In the genomic region with DNA sequence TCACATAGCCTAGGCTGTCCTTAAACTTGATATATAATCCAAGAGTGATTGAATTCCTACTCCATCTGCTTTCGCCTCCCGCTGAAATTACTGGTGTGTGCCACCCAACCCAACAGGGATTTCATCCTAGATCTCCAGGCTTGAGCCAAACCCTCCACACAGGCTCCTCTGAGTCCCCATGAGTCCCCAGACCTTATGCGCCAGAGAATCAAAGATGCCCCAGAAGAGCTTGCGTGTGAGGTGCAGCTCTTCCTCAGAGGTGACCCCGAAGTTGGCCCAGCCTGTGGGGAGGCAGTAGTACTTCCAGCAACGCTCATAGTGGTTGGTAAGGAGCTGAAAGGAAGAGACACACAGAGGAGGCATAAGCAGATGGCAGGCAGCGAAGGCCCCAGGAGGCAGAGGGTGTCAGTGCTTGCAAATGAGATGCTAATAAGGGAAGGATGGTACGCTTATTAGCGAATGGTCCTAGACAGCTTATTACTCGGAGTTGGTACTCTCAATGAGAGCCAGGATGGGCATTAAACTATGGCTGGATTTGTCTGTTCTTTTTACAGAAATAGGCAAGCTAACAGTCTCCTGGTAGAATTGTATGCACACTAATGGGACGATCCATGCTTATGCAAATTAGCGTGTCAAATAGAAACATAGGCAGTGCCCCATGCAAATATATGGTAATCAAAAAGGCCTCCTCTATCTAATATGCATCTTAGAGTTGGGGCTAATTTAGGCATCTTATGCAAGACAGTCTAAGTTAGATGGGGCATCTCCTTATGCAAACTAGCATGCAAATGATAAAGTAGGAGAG, we compare ENCODE assay signal across 12 mouse cellular contexts. TPM values are rescaled to one million over a fixed set of nuclear protein-coding genes. Genes with fewer than 3 reads are reported as not detected.
DNase-seq lines count a peak whose midpoint lies in the region; ATAC-seq and TF ChIP-seq lines count a peak whose summit lies in the region.
"Had no signal": no experiment of that assay in that cellular context is flagged by ENCODE, and none has a peak within 500 bp of the region (broad histone marks: within the 10 kb centered on the region; RNA-seq: fewer than 3 reads in every experiment).

No protein-coding gene starts in this region.

- H3K4me2 ChIP-seq in forebrain, embryonic 11.5 days (ENCODE audit: low read depth, low read length, severe bottlenecking) = peak overlapping the region; percentile 78; the same call in 1 of the 2 replicates
- H3K4me2 ChIP-seq in hindbrain, postnatal 0 days (ENCODE audit: low read depth, low read length) = peak overlapping the region; percentile 63
- peak overlapping the region; percentile 57; the same call in 1 of the 2 replicates for H3K4me2 ChIP-seq in midbrain, postnatal 0 days (ENCODE audit: low read depth, low read length, poor library complexity, severe bottlenecking)

- H3K36me3 ChIP-seq in forebrain, embryonic 11.5 days (ENCODE audit: control insufficient read depth, insufficient read depth, low read length) = no peaks in the 10 kb centered on the region
- H3K36me3 ChIP-seq in hindbrain, postnatal 0 days (ENCODE audit: insufficient read depth, low read length) = no peaks in the 10 kb centered on the region
- no peaks in the 10 kb centered on the region for H3K36me3 ChIP-seq in midbrain, postnatal 0 days (ENCODE audit: insufficient read depth, low read length)

- peak; percentile 79 for ATAC-seq in forebrain, embryonic 11.5 days (replicated peaks; ENCODE audit: low FRiP score)
- ATAC-seq in hindbrain, postnatal 0 days = no peak; the same call in 1 of the 2 replicates
- ATAC-seq in midbrain, postnatal 0 days (ENCODE audit: low FRiP score) = peak; percentile 14; the same call in 1 of the 2 replicates
- ATAC-seq: CD4-positive, CD25-positive, alpha-beta regulatory T cell, adult 4 months had no signal

- H3K9ac ChIP-seq in forebrain, embryonic 11.5 days (ENCODE audit: low read length) = no peak overlapping the region
- no peak overlapping the region for H3K9ac ChIP-seq in hindbrain, postnatal 0 days (replicated peaks; ENCODE audit: low read length)
- H3K9ac ChIP-seq in midbrain, postnatal 0 days (replicated peaks; ENCODE audit: low read length, poor library complexity, severe bottlenecking) = 0 out of 2 replicates have a peak overlapping the region, but pooled peaks have one; percentile 52
- H3K9ac ChIP-seq: liver, embryonic 14.5 days had no signal

- H3K4me1 ChIP-seq in forebrain, embryonic 11.5 days (replicated peaks; ENCODE audit: control insufficient read depth, insufficient read depth, low read length) = peaks cover 7% of the 10 kb centered on the region; the same call in 1 of the 2 replicates
- H3K4me1 ChIP-seq in hindbrain, postnatal 0 days (ENCODE audit: insufficient read depth, low read length) = 0 out of 2 replicates have a peak, but pooled peaks cover 5% of the 10 kb centered on the region
- H3K4me1 ChIP-seq in midbrain, postnatal 0 days (ENCODE audit: insufficient read depth, low read length) = 0 out of 2 replicates have a peak, but pooled peaks cover 4% of the 10 kb centered on the region

- peak overlapping the region; percentile 38; the same call in 1 of the 2 replicates for H3K4me3 ChIP-seq in forebrain, embryonic 11.5 days (ENCODE audit: low read depth, low read length)
- no peak overlapping the region for H3K4me3 ChIP-seq in hindbrain, postnatal 0 days (ENCODE audit: low read length)
- H3K4me3 ChIP-seq in midbrain, postnatal 0 days (ENCODE audit: low read depth, low read length) = peak overlapping the region; percentile 41; the same call in 1 of the 2 replicates

- 65% methylated on average over 12 of the region's 12 CpGs for WGBS in forebrain, embryonic 11.5 days
- 17% methylated on average over 12 of the region's 12 CpGs for WGBS in hindbrain, postnatal 0 days
- WGBS in midbrain, postnatal 0 days = 29% methylated on average over 12 of the region's 12 CpGs

- peaks cover 4% of the 10 kb centered on the region; the same call in 1 of the 2 replicates for H3K27me3 ChIP-seq in forebrain, embryonic 11.5 days (ENCODE audit: control insufficient read depth, insufficient read depth, low read length)
- no peaks in the 10 kb centered on the region for H3K27me3 ChIP-seq in hindbrain, postnatal 0 days (ENCODE audit: insufficient read depth, low read length)
- H3K27me3 ChIP-seq in midbrain, postnatal 0 days (ENCODE audit: insufficient read depth, low read length) = no peaks in the 10 kb centered on the region

- no peak for TF ChIP-seq CTCF in hindbrain, postnatal 0 days (IDR thresholded peaks at IDR 0.05; ENCODE audit: low read depth)
- no peak for TF ChIP-seq CTCF in midbrain, postnatal 0 days (IDR thresholded peaks at IDR 0.05)

- no peaks in the 10 kb centered on the region for H3K9me3 ChIP-seq in forebrain, embryonic 11.5 days (ENCODE audit: control insufficient read depth, low read length)
- H3K9me3 ChIP-seq in hindbrain, postnatal 0 days (ENCODE audit: low read length) = no peaks in the 10 kb centered on the region
- no peaks in the 10 kb centered on the region for H3K9me3 ChIP-seq in midbrain, postnatal 0 days (ENCODE audit: low read length)

- H3K27ac ChIP-seq in forebrain, embryonic 11.5 days (ENCODE audit: low read depth, low read length) = peak overlapping the region; percentile 74
- peak overlapping the region; percentile 54 for H3K27ac ChIP-seq in hindbrain, postnatal 0 days
- H3K27ac ChIP-seq in midbrain, postnatal 0 days (ENCODE audit: low read depth, low read length) = peak overlapping the region; percentile 82
- H3K27ac ChIP-seq: liver, embryonic 14.5 days had no signal

- DNase-seq in left cerebral cortex, adult 11 months (ENCODE audit: low spot score) = peak; percentile 22
- no peak for DNase-seq in left cerebral cortex, adult 9 months (ENCODE audit: low spot score in 2 of 2)
- DNase-seq in forebrain, embryonic 11.5 days (ENCODE audit: low spot score) = peak; percentile 76
- peak; percentile 69 for DNase-seq in hindbrain, postnatal 0 days (ENCODE audit: low spot score)
- DNase-seq in midbrain, postnatal 0 days (ENCODE audit: low spot score) = peak; percentile 73
- DNase-seq in embryo, embryonic 10 days (ENCODE audit: low spot score) = no peak
- no peak for DNase-seq in thymus, postnatal 10 days (ENCODE audit: low spot score in 2 of 2)
- DNase-seq in ovary, adult 18-20 months (ENCODE audit: low spot score) = no peak
- DNase-seq: heart, postnatal 4 days; thymus, adult 2 months had no signal

RNA-seq across cellular contexts. Expression of a gene that starts 54.4 kb away (rescaled TPM):
- 0.68 and 1.2 TPM in 2 replicates for polyA plus RNA-seq in forebrain, embryonic 11.5 days (2014; fragmentation: Nextera tagmentation; extraction: Ambion mirVana)
- 3.8 and 5.0 TPM in 2 replicates for total RNA-seq in hindbrain, postnatal 0 days (2014; rRNA removed)
- polyA plus RNA-seq in hindbrain, postnatal 0 days (2015; fragmentation: Nextera tagmentation; extraction: Ambion mirVana) = 11.4 and 12.5 TPM in 2 replicates
- total RNA-seq in midbrain, postnatal 0 days (2014; rRNA removed) = 7.0 and 7.2 TPM in 2 replicates
- polyA plus RNA-seq in midbrain, postnatal 0 days (2015; fragmentation: Nextera tagmentation; extraction: Ambion mirVana) = 13.6 and 15.2 TPM in 2 replicates

Comparison
In these comparisons a context has a peak if more than half of its experiments do, and no peak if none do; other contexts are left out.
1. DNase-seq: peak in left cerebral cortex, adult 11 months (single experiment), forebrain, embryonic 11.5 days (single experiment), hindbrain, postnatal 0 days (single experiment) and midbrain, postnatal 0 days (single experiment); none in left cerebral cortex, adult 9 months (0 of 2), embryo, embryonic 10 days (single experiment), thymus, postnatal 10 days (0 of 2) and ovary, adult 18-20 months (single experiment).
2. Peak in every context shown above with its lines, with median percentiles within 50 percentile points of each other: H3K27ac ChIP-seq and H3K4me2 ChIP-seq.